Mouse (Mus musculus) CH12F3 (cell line): ENCODE measurements around the gene Ctnnbl1.

Experiments used
- in situ Hi-C: fragments of 300-500 bp; cut with MboI; formaldehyde crosslinking; loops from 2 replicates; pipeline ENCODE4 v1.14.3; 2020; ENCODE audit warnings: low sequenced_read_pairs

The Ctnnbl1 gene

GRCm38 (mm10) chr2:157750481-157750880 is 13.3 kb downstream of the Ctnnbl1 start:
- in situ Hi-C loops, result no loop called here

- in situ Hi-C loops, result no loop called here
These were observed 13.9 kb downstream of the Ctnnbl1 start for GRCm38 (mm10) chr2:157750926-157751588.

GRCm38 (mm10) chr2:157751589-157752373 is 14.6 kb downstream of the Ctnnbl1 start:
- in situ Hi-C loops, result no loop called here

- in situ Hi-C loops, result no loop called here
These were observed 15.2 kb downstream of the Ctnnbl1 start for GRCm38 (mm10) chr2:157752374-157752743.

- in situ Hi-C loops, result no loop called here
These were observed 18.6 kb downstream of the Ctnnbl1 start for GRCm38 (mm10) chr2:157755771-157756170.

GRCm38 (mm10) chr2:157756193-157756592 is 19.0 kb downstream of the Ctnnbl1 start:
- in situ Hi-C loops, result no loop called here

GRCm38 (mm10) chr2:157758395-157758794 is 21.2 kb downstream of the Ctnnbl1 start:
- in situ Hi-C loops, result no loop called here

- in situ Hi-C loops, result no loop called here
These were observed 22.5 kb downstream of the Ctnnbl1 start for GRCm38 (mm10) chr2:157759717-157760116.

- in situ Hi-C loops, result no loop called here
These were observed 25.7 kb downstream of the Ctnnbl1 start for GRCm38 (mm10) chr2:157762903-157763302.

GRCm38 (mm10) chr2:157766591-157766990 is 29.4 kb downstream of the Ctnnbl1 start:
- in situ Hi-C loops, result no loop called here

- in situ Hi-C loops, result no loop called here
These were observed 31.7 kb downstream of the Ctnnbl1 start for GRCm38 (mm10) chr2:157768682-157769429.

- in situ Hi-C loops, result no loop called here
These were observed 33.6 kb downstream of the Ctnnbl1 start for GRCm38 (mm10) chr2:157770761-157771160.

- in situ Hi-C loops, result no loop called here
These were observed 36.5 kb downstream of the Ctnnbl1 start for GRCm38 (mm10) chr2:157773661-157774060.

GRCm38 (mm10) chr2:157775957-157776356 is 38.8 kb downstream of the Ctnnbl1 start:
- in situ Hi-C loops, result no loop called here

- in situ Hi-C loops, result no loop called here
These were observed 43.8 kb downstream of the Ctnnbl1 start for GRCm38 (mm10) chr2:157780956-157781355.

- in situ Hi-C loops, result no loop called here
These were observed 46.0 kb downstream of the Ctnnbl1 start for GRCm38 (mm10) chr2:157783152-157783551.

- in situ Hi-C loops, result no loop called here
These were observed 47.0 kb downstream of the Ctnnbl1 start for GRCm38 (mm10) chr2:157784238-157784637.

- in situ Hi-C loops, result no loop called here
These were observed 47.4 kb downstream of the Ctnnbl1 start for GRCm38 (mm10) chr2:157784647-157785046.

- in situ Hi-C loops, result no loop called here
These were observed 52.0 kb downstream of the Ctnnbl1 start for GRCm38 (mm10) chr2:157789226-157789625.

- in situ Hi-C loops, result no loop called here
These were observed 53.8 kb downstream of the Ctnnbl1 start for GRCm38 (mm10) chr2:157790836-157791495.

GRCm38 (mm10) chr2:157791528-157792162 is 54.4 kb downstream of the Ctnnbl1 start:
- in situ Hi-C loops, result no loop called here
